Mouse (Mus musculus) G1E (cell line): Measurements from ENCODE around the gene Rasgrp2. TPM values are rescaled to one million over a fixed set of nuclear protein-coding genes. Genes with fewer than 3 reads are reported as not detected.

Experiments used
- ATAC-seq: 2 replicates; pipeline ENCODE4 v1.8.0; 2016; ENCODE audit warnings: mild to moderate bottlenecking; ENCODE audit not compliant: insufficient number of reproducible peaks, poor library complexity, low FRiP score, severe bottlenecking; ENCODE audit errors: extremely low read depth
- DNase-seq: peaks from one replicate; pipeline ENCODE4 v3.0.0; 2012; ENCODE audit warnings: low spot score
- H3K27me3 ChIP-seq: 2 replicates; pipeline ENCODE4 v1.6.1; 2012; ENCODE audit warnings: mild to moderate bottlenecking, low read length, inconsistent platforms; ENCODE audit not compliant: insufficient read depth
- H3K36me3 ChIP-seq: replicated peaks from 2 replicates; pipeline ENCODE3; 2012; ENCODE audit warnings: mild to moderate bottlenecking, inconsistent platforms
- H3K4me1 ChIP-seq: 2 replicates; pipeline ENCODE4 v1.6.1; 2012; ENCODE audit warnings: low read depth, low read length, inconsistent platforms, mixed read lengths; ENCODE audit not compliant: insufficient read depth
- H3K4me3 ChIP-seq: 2 replicates; pipeline ENCODE4 v1.5.1; 2012; ENCODE audit warnings: low read depth, mild to moderate bottlenecking, inconsistent platforms, low read length, moderate library complexity, mixed read lengths
- H3K9me3 ChIP-seq: replicated peaks from 2 replicates; pipeline ENCODE4 v1.6.1; 2012; ENCODE audit warnings: inconsistent platforms
- CTCF ChIP-seq: IDR thresholded peaks from 2 replicates; pipeline ENCODE4 v1.5.1; 2012; ENCODE audit warnings: low read depth, low read length, inconsistent platforms, mixed read lengths
- GATA1 ChIP-seq: IDR thresholded peaks from 2 replicates; pipeline ENCODE4 v1.6.1; 2012; ENCODE audit warnings: borderline replicate concordance, low read length, inconsistent platforms, mixed read lengths
- GATA2 ChIP-seq: IDR thresholded peaks from 2 replicates; pipeline ENCODE4 v1.6.1; 2012; ENCODE audit warnings: low read depth, low read length, inconsistent platforms, borderline replicate concordance
- POLR2AphosphoS5 ChIP-seq: IDR thresholded peaks from 2 replicates; pipeline ENCODE4 v1.6.1; 2012; ENCODE audit warnings: low read depth, low read length, inconsistent platforms; ENCODE audit not compliant: insufficient replicate concordance
- TAL1 ChIP-seq: conservative IDR thresholded peaks from 2 replicates; pipeline ENCODE4 v1.6.1; 2012; ENCODE audit warnings: low read depth, low read length, inconsistent platforms, mixed read lengths
- polyA plus RNA-seq: library from polyadenylated mRNA; stranded (reverse); fragments of >175 nt; gene quantifications from 2 replicates; pipeline ENCODE4 v1.2.3, GENCODE M21; 2012
- total RNA-seq, 2 experiments: library from RNA; stranded (forward) in 1 of 2; stranded (reverse) in 1 of 2; fragments of 200-1000 nt in 1 of 2; fragments of >200 nt in 1 of 2; fragmentation: Nextera tagmentation in 1 of 2; gene quantifications; 2 replicates each; pipeline ENCODE4 v1.2.3; 2014 to 2017

Rasgrp2 gene
- total and polyA plus RNA-seq, 3 experiments = 1.5 to 3.5 TPM; not detected in 1

DNA sequence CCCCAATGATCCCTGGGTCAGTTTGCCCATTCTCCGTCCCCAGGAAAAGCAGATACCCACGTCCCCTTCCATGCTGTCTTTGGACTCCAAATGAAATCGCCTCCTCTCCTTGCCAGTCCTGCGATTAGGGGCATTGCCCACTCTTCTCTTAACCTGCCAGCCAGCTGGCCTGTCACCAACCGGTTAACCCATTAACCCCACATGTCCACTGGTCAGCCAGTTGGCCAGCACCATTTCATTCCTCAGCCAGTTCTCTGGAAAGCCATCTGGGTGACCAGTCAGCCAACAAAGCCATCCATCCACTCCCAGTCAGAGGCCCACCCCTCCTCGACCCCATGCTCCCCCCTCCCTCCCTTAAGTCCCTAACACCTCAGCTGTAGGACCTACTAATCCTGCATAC is 63.7 kb downstream of the Rasgrp2 start:
- Histone ChIP-seq H3K9me3 (peaks cover 2% of the 10 kb centered on the region; the same call in 1 of the 2 replicates), H3K36me3 (no peaks in the 10 kb centered on the region), H3K4me1 (no peaks in the 10 kb centered on the region), H3K4me3 (no peak overlapping the region), H3K27me3 (peaks cover 9% of the 10 kb centered on the region; the same call in 1 of the 2 replicates)
- DNase-seq (no peak), ATAC-seq (no peak)
- TF ChIP-seq TAL1 (no peak), POLR2AphosphoS5 (no peak), GATA2 (no peak), CTCF (no peak), GATA1 (no peak)

DNA sequence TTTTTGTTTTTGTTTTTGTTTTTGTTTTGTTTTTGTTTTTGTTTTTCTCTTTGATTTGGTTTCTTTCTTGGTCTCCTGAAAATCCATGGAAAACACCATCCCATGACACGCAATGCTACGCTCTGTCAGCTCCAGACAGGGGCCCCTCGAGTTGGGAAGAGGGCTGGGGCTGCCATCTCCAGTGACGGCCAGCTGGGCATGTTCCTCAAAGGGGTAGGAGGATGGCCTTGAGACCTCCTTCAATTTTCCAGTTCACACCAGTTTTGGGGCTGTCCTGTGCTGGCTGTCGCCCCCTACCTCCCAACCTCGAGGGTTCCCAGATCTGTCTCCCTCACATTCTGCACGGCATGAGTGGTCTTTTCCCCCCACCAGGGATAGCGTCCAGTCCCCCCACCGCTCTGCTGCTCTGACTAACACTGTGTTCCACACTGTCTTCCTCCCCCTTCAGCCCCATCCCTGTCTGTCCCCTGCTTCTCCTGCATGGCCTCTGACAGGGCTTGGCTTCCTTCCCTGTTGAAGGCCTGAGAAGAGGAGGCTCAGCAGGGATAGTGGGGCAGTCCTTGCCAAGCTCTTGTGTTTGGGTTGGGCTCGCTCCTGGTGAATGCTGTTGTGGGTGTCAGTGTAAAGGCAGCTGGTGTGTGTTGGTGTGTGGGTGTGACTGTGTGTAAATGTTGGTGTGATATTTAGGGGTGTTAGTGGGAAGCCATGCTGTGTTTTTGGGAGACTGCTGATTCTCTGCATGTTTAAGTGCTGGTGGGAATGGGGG is 65.3 kb downstream of the Rasgrp2 start:
- ATAC-seq = no peak
- Histone ChIP-seq H3K36me3 (no peaks in the 10 kb centered on the region), H3K27me3 (peaks cover 16% of the 10 kb centered on the region; the same call in 1 of the 2 replicates), H3K4me1 (no peaks in the 10 kb centered on the region), H3K9me3 (peaks cover 2% of the 10 kb centered on the region; the same call in 1 of the 2 replicates), H3K4me3 (no peak overlapping the region; the same call in 1 of the 2 replicates)
- TF ChIP-seq TAL1 (no peak), GATA1 (no peak), CTCF (no peak), POLR2AphosphoS5 (no peak), GATA2 (no peak)
- DNase-seq = no peak

Other genes with a start within 250 kb of the Rasgrp2 start
- not detected in 2 replicates for gene Majin, start 215.0 kb upstream of the Rasgrp2 start, total RNA-seq (2014; fragmentation: Nextera tagmentation)
- 0.11 TPM in 1 of 2 replicates, not detected in the other for gene Majin, start 215.0 kb upstream of the Rasgrp2 start, total RNA-seq (2017)
- gene Majin, start 215.0 kb upstream of the Rasgrp2 start, polyA plus RNA-seq = not detected in 2 replicates
- not detected in 2 replicates for gene Gpha2, start 173.0 kb upstream of the Rasgrp2 start, total RNA-seq (2014; fragmentation: Nextera tagmentation)
- gene Gpha2, start 173.0 kb upstream of the Rasgrp2 start, total RNA-seq (2017) = not detected in 2 replicates
- gene Gpha2, start 173.0 kb upstream of the Rasgrp2 start, polyA plus RNA-seq = not detected in 2 replicates
- gene Ppp2r5b, start 163.5 kb upstream of the Rasgrp2 start, total RNA-seq (2014; fragmentation: Nextera tagmentation) = 3.4 and 9.0 TPM in 2 replicates
- gene Ppp2r5b, start 163.5 kb upstream of the Rasgrp2 start, total RNA-seq (2017) = 5.6 and 6.0 TPM in 2 replicates
- gene Ppp2r5b, start 163.5 kb upstream of the Rasgrp2 start, polyA plus RNA-seq = 7.1 and 8.9 TPM in 2 replicates
- gene Atg2a, start 157.7 kb upstream of the Rasgrp2 start, total RNA-seq (2014; fragmentation: Nextera tagmentation) = 18.4 and 31.8 TPM in 2 replicates
- gene Atg2a, start 157.7 kb upstream of the Rasgrp2 start, total RNA-seq (2017) = 7.0 and 9.4 TPM in 2 replicates
- gene Atg2a, start 157.7 kb upstream of the Rasgrp2 start, polyA plus RNA-seq = 44.4 and 45.0 TPM in 2 replicates
- gene Ehd1, start 122.6 kb upstream of the Rasgrp2 start, total RNA-seq (2014; fragmentation: Nextera tagmentation) = 18.0 and 18.7 TPM in 2 replicates
- 22.0 and 23.3 TPM in 2 replicates for gene Ehd1, start 122.6 kb upstream of the Rasgrp2 start, total RNA-seq (2017)
- gene Ehd1, start 122.6 kb upstream of the Rasgrp2 start, polyA plus RNA-seq = 132 and 135 TPM in 2 replicates
- 5.0 and 7.6 TPM in 2 replicates for gene Cdc42bpg, start 92.9 kb upstream of the Rasgrp2 start, total RNA-seq (2014; fragmentation: Nextera tagmentation)
- 2.0 and 2.4 TPM in 2 replicates for gene Cdc42bpg, start 92.9 kb upstream of the Rasgrp2 start, total RNA-seq (2017)
- 14.1 and 15.4 TPM in 2 replicates for gene Cdc42bpg, start 92.9 kb upstream of the Rasgrp2 start, polyA plus RNA-seq
- gene Men1, start 64.4 kb upstream of the Rasgrp2 start, total RNA-seq (2014; fragmentation: Nextera tagmentation) = 51.0 and 53.9 TPM in 2 replicates
- 28.8 and 30.9 TPM in 2 replicates for gene Men1, start 64.4 kb upstream of the Rasgrp2 start, total RNA-seq (2017)
- 146 and 213 TPM in 2 replicates for gene Men1, start 64.4 kb upstream of the Rasgrp2 start, polyA plus RNA-seq
- 13.3 and 13.4 TPM in 2 replicates for gene Map4k2, start 58.2 kb upstream of the Rasgrp2 start, total RNA-seq (2014; fragmentation: Nextera tagmentation)
- gene Map4k2, start 58.2 kb upstream of the Rasgrp2 start, total RNA-seq (2017) = 13.2 and 19.4 TPM in 2 replicates
- gene Map4k2, start 58.2 kb upstream of the Rasgrp2 start, polyA plus RNA-seq = 19.3 and 26.6 TPM in 2 replicates
- gene Sf1, start 35.6 kb upstream of the Rasgrp2 start, total RNA-seq (2014; fragmentation: Nextera tagmentation) = 511 and 574 TPM in 2 replicates
- gene Sf1, start 35.6 kb upstream of the Rasgrp2 start, total RNA-seq (2017) = 96.0 and 104 TPM in 2 replicates
- gene Sf1, start 35.6 kb upstream of the Rasgrp2 start, polyA plus RNA-seq = 1,720 and 2,369 TPM in 2 replicates
- gene Pygm, start 14.9 kb upstream of the Rasgrp2 start, total RNA-seq (2014; fragmentation: Nextera tagmentation) = 7.1 TPM in 1 of 2 replicates, not detected in the other
- gene Pygm, start 14.9 kb upstream of the Rasgrp2 start, total RNA-seq (2017) = 0.41 and 0.87 TPM in 2 replicates
- gene Pygm, start 14.9 kb upstream of the Rasgrp2 start, polyA plus RNA-seq = 0.13 and 0.14 TPM in 2 replicates
- not detected in 2 replicates for gene Nrxn2, start 19.4 kb downstream of the Rasgrp2 start, total RNA-seq (2014; fragmentation: Nextera tagmentation)
- 0.16 and 0.23 TPM in 2 replicates for gene Nrxn2, start 19.4 kb downstream of the Rasgrp2 start, total RNA-seq (2017)
- gene Nrxn2, start 19.4 kb downstream of the Rasgrp2 start, polyA plus RNA-seq = 0.03 and 0.23 TPM in 2 replicates
- gene Slc22a12, start 143.7 kb downstream of the Rasgrp2 start, total RNA-seq (2014; fragmentation: Nextera tagmentation) = not detected in 2 replicates
- not detected in 2 replicates for gene Slc22a12, start 143.7 kb downstream of the Rasgrp2 start, total RNA-seq (2017)
- not detected in 2 replicates for gene Slc22a12, start 143.7 kb downstream of the Rasgrp2 start, polyA plus RNA-seq